Mouse (Mus musculus) myocyte (in vitro differentiated cells): ENCODE measurements around the gene Pole2. TPM values are rescaled to one million over a fixed set of nuclear protein-coding genes. Genes with fewer than 3 reads are reported as not detected.
A peak's percentile ranks its signal among the peaks of the same experiment; 100 is the strongest.

ENCODE experiments used
- H3K27me3 ChIP-seq: one replicate; pipeline ENCODE4 v1.6.1; 2011; ENCODE audit not compliant: control insufficient read depth, insufficient read depth, insufficient read length
- H3K36me3 ChIP-seq: one replicate; pipeline ENCODE4 v1.6.1; 2011; ENCODE audit not compliant: control insufficient read depth, insufficient read depth
- H3K4me2 ChIP-seq: one replicate; pipeline ENCODE4 v1.6.1; 2011; ENCODE audit warnings: low read depth, control low read depth
- H3K4me3 ChIP-seq: one replicate; pipeline ENCODE4 v1.5.1; 2011; ENCODE audit warnings: mild to moderate bottlenecking, control low read depth, moderate library complexity
- H3K79me2 ChIP-seq: one replicate; pipeline ENCODE4 v1.6.1; 2011; ENCODE audit not compliant: control insufficient read depth, insufficient read depth
- H3ac ChIP-seq: one replicate; pipeline ENCODE4 v1.6.1; 2011; ENCODE audit not compliant: control insufficient read depth, insufficient read length
- CEBPB ChIP-seq: IDR thresholded peaks from 2 replicates; pipeline ENCODE4 v1.6.1; 2011; ENCODE audit warnings: mild to moderate bottlenecking, moderate library complexity; ENCODE audit not compliant: poor library complexity, insufficient read depth, severe bottlenecking
- E2F4 ChIP-seq: IDR thresholded peaks from one replicate; pipeline ENCODE4 v1.6.1; 2011; ENCODE audit warnings: mild to moderate bottlenecking, control low read depth, moderate library complexity; ENCODE audit not compliant: insufficient read depth
- MAX ChIP-seq: IDR thresholded peaks from one replicate; pipeline ENCODE4 v1.6.1; 2011; ENCODE audit warnings: low read depth, mild to moderate bottlenecking, control low read depth
- MYOD1 ChIP-seq, 3 experiments: IDR thresholded peaks; one replicate each; pipeline ENCODE4 v1.6.1; 2011; ENCODE audit warnings: control low read depth in 2 of 3, low read depth in 2 of 3, mild to moderate bottlenecking in 2 of 3, moderate library complexity in 1 of 3; ENCODE audit not compliant: insufficient read length in 2 of 3, control insufficient read depth in 1 of 3
- MYOG ChIP-seq, 3 experiments: IDR thresholded peaks; one replicate each; pipeline ENCODE4 v1.6.1; 2011; ENCODE audit warnings: control low read depth in 2 of 3, low read depth in 2 of 3, mild to moderate bottlenecking in 2 of 3; ENCODE audit not compliant: insufficient read length in 2 of 3, control insufficient read depth in 1 of 3, insufficient read depth in 1 of 3
- POLR2A ChIP-seq: IDR thresholded peaks from one replicate; pipeline ENCODE4 v1.6.1; 2011; ENCODE audit warnings: low read depth, mild to moderate bottlenecking, control low read depth, moderate library complexity; ENCODE audit not compliant: insufficient read length
- POLR2AphosphoS2 ChIP-seq: IDR thresholded peaks from one replicate; pipeline ENCODE4 v1.6.1; 2011; ENCODE audit warnings: low read depth, control low read depth; ENCODE audit not compliant: insufficient read length
- REST ChIP-seq: IDR thresholded peaks from one replicate; pipeline ENCODE4 v1.6.1; 2011; ENCODE audit warnings: mild to moderate bottlenecking, control low read depth, moderate library complexity; ENCODE audit not compliant: insufficient read depth, insufficient read length
- SRF ChIP-seq: IDR thresholded peaks from one replicate; pipeline ENCODE4 v1.6.1; 2011; ENCODE audit warnings: low read depth; ENCODE audit not compliant: control insufficient read depth, insufficient read length
- TCF12 ChIP-seq: IDR thresholded peaks from one replicate; pipeline ENCODE4 v1.6.1; 2011; ENCODE audit warnings: mild to moderate bottlenecking, control low read depth; ENCODE audit not compliant: poor library complexity, insufficient read depth, severe bottlenecking
- TCF3 ChIP-seq: IDR thresholded peaks from one replicate; pipeline ENCODE4 v1.6.1; 2011; ENCODE audit warnings: low read depth, control low read depth; ENCODE audit not compliant: insufficient read length
- USF1 ChIP-seq: IDR thresholded peaks from one replicate; pipeline ENCODE4 v1.6.1; 2011; ENCODE audit warnings: low read depth, mild to moderate bottlenecking, control low read depth, moderate library complexity
- polyA plus RNA-seq: library from polyadenylated mRNA; unstranded; fragments of >200 nt; fragmentation: generic; extraction: Trizol; gene quantifications from one replicate; pipeline ENCODE4 v1.2.1, GENCODE M21; 2012; ENCODE audit warnings: missing spikeins

Gene Pole2
- polyA plus RNA-seq, 1 experiment: 4.2 TPM

- Histone ChIP-seq H3K79me2 (peaks cover 51% of the 10 kb centered on the region), H3K36me3 (peaks cover 6% of the 10 kb centered on the region), H3K4me3 (peak within 1 kb of the TSS; percentile 62)
These were observed 44.2 kb downstream of the Pole2 start, which contains the start of the genes Rpl36al and Mgat2 for GRCm38 (mm10) chr12:69183583-69184308. Rpl36al (minus strand) TSS chr12:69184083. Mgat2 (plus strand) TSS chr12:69184157.

GRCm38 (mm10) chr12:69181800-69182199 lies 46.2 kb downstream of the Pole2 start:
- peaks cover 6% of the 10 kb centered on the region for H3K36me3 ChIP-seq
- H3K4me2 ChIP-seq: no peak overlapping the region
- TF ChIP-seq POLR2AphosphoS2 (peak; percentile 54), MAX (no peak), E2F4 (no peak)
- peaks cover 41% of the 10 kb centered on the region for H3K79me2 ChIP-seq
- no peaks in the 10 kb centered on the region for H3K27me3 ChIP-seq
- no peak overlapping the region for H3K4me3 ChIP-seq
- no peak overlapping the region for H3ac ChIP-seq

More at GRCm38 (mm10) chr12:69183583-69184308, 44.2 kb downstream of the Pole2 start, which contains the start of the genes Rpl36al and Mgat2:
- H3ac ChIP-seq: peak within 1 kb of the TSS; percentile 83
- H3K4me2 ChIP-seq: peak within 1 kb of the TSS; percentile 89
- TF ChIP-seq REST: peak; percentile 46
- TF ChIP-seq SRF: peak; percentile 38
- TF ChIP-seq POLR2AphosphoS2: peak; percentile 97
- TF ChIP-seq MAX: no peak
- peak; percentile 29 for TF ChIP-seq TCF3
- TF ChIP-seq CEBPB: no peak
- peak; percentile 94 for TF ChIP-seq POLR2A
- no peaks in the 10 kb centered on the region for H3K27me3 ChIP-seq

GRCm38 (mm10) chr12:69179371-69179770 lies 48.6 kb downstream of the Pole2 start:
- Histone ChIP-seq H3K4me3 (no peak overlapping the region), H3K4me2 (no peak overlapping the region), H3K36me3 (peaks cover 6% of the 10 kb centered on the region), H3K27me3 (no peaks in the 10 kb centered on the region), H3K79me2 (peaks cover 17% of the 10 kb centered on the region), H3ac (no peak overlapping the region)
- no peak for TF ChIP-seq USF1

- no peak overlapping the region for H3ac ChIP-seq
- no peaks in the 10 kb centered on the region for H3K27me3 ChIP-seq
- no peak overlapping the region for H3K4me3 ChIP-seq
- no peak overlapping the region for H3K4me2 ChIP-seq
- TF ChIP-seq SRF (no peak), TCF3 (no peak), E2F4 (no peak), TCF12 (no peak), USF1 (no peak), REST (no peak), MAX (no peak), POLR2A (no peak), MYOG (IDR thresholded peaks at IDR 0.05; ENCODE audit: control insufficient read depth in 1 of 3, insufficient read depth in 1 of 3, insufficient read length in 2 of 3, low read depth in 2 of 3) (no peak), MYOD1 (IDR thresholded peaks at IDR 0.05; ENCODE audit: control insufficient read depth in 1 of 3, insufficient read length in 2 of 3, low read depth in 2 of 3) (no peak), POLR2AphosphoS2 (no peak), CEBPB (no peak)
- H3K36me3 ChIP-seq: peaks cover 5% of the 10 kb centered on the region
- H3K79me2 ChIP-seq: peaks cover 4% of the 10 kb centered on the region
These were observed 50.5 kb downstream of the Pole2 start for GRCm38 (mm10) chr12:69177526-69177925.

- TF ChIP-seq REST (no peak), MAX (no peak), MYOD1 (IDR thresholded peaks at IDR 0.05; ENCODE audit: control insufficient read depth in 1 of 3, insufficient read length in 2 of 3, low read depth in 2 of 3) (no peak), CEBPB (no peak), MYOG (IDR thresholded peaks at IDR 0.05; ENCODE audit: control insufficient read depth in 1 of 3, insufficient read depth in 1 of 3, insufficient read length in 2 of 3, low read depth in 2 of 3) (no peak), E2F4 (no peak), POLR2A (no peak), POLR2AphosphoS2 (no peak)
- no peak overlapping the region for H3K4me2 ChIP-seq
- no peak overlapping the region for H3ac ChIP-seq
- no peaks in the 10 kb centered on the region for H3K79me2 ChIP-seq
- no peaks in the 10 kb centered on the region for H3K27me3 ChIP-seq
- H3K36me3 ChIP-seq: no peaks in the 10 kb centered on the region
- no peak overlapping the region for H3K4me3 ChIP-seq
These were observed 52.0 kb downstream of the Pole2 start for GRCm38 (mm10) chr12:69175975-69176374.
